Mouse (Mus musculus): ENCODE measurements around the gene Agr2.

- no peak for TF ChIP-seq CHD2 (IDR thresholded peaks at IDR 0.05; ENCODE audit: low read length)
- no peak for TF ChIP-seq CHD1 (IDR thresholded peaks at IDR 0.05; ENCODE audit: low read depth, low read length)
- TF ChIP-seq ZMIZ1 (IDR thresholded peaks at IDR 0.05; ENCODE audit: low read depth, low read length), result no peak
- TF ChIP-seq SIN3A (IDR thresholded peaks at IDR 0.05; ENCODE audit: low read length), result no peak
- no peak for TF ChIP-seq MAX (IDR thresholded peaks at IDR 0.05; ENCODE audit: low read length)
- TF ChIP-seq CTCF (conservative IDR thresholded peaks at IDR 0.05 in 1 of 2, IDR thresholded peaks at IDR 0.05 in 1 of 2; ENCODE audit: low read depth in 2 of 2, low read length in 2 of 2), result no peak
- no peak for TF ChIP-seq EP300 (IDR thresholded peaks at IDR 0.05; ENCODE audit: low read length)
These were observed 37.0 kb downstream of the Agr2 start for GRCm38 (mm10) chr12:36029687-36030086.

Data from CH12.LX (cell line).